ENCODE assay signal across 9 mouse cellular contexts in the genomic region with DNA sequence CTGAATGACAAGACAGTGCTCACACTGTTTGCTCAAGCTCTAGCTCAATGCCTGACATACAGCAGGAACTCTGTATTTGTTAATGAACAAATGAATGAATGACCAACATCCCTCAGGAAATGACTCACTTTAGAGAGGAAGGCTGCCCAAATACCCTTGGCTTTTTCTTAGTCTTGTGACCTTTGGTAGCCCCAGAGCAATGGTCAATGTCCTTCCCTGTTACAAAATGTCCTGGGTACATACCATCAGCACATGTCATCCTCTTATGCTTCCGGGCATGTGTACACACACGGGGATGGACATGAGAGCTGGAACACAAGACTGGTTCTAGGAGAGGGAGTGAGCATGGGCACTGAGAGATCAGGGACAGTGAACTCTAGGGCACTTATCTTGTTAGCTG. TPM values are rescaled to one million over a fixed set of nuclear protein-coding genes. Genes with fewer than 3 reads are reported as not detected.
A peak's percentile ranks its signal among the peaks of the same experiment; 100 is the strongest.
DNase-seq lines count a peak whose midpoint lies in the region; ATAC-seq and TF ChIP-seq lines count a peak whose summit lies in the region.
"Had no signal": no experiment of that assay in that cellular context is flagged by ENCODE, and none has a peak within 500 bp of the region (broad histone marks: within the 10 kb centered on the region; RNA-seq: fewer than 3 reads in every experiment).

No protein-coding gene starts in this region.

- WGBS in kidney, embryonic 14.5 days = 79% methylated on average over 2 of the region's 2 CpGs
- 68% methylated on average over 2 of the region's 2 CpGs for WGBS in heart, embryonic 11.5 days (ENCODE audit: insufficient replicate concordance)
- 34% methylated on average over 2 of the region's 2 CpGs for WGBS in liver, postnatal 0 days (ENCODE audit: insufficient replicate concordance)

- H3K27ac ChIP-seq in kidney, embryonic 14.5 days (ENCODE audit: low read depth, low read length) = no peak overlapping the region
- peak overlapping the region; percentile 4; the same call in 1 of the 2 replicates for H3K27ac ChIP-seq in heart, embryonic 11.5 days (ENCODE audit: low read depth, low read length)
- H3K27ac ChIP-seq in liver, postnatal 0 days (ENCODE audit: low read depth) = peak overlapping the region; percentile 93
- H3K27ac ChIP-seq: forebrain, embryonic 12.5 days had no signal

- H3K27me3 ChIP-seq in kidney, embryonic 14.5 days (ENCODE audit: control insufficient read depth, insufficient read depth, low read length) = no peaks in the 10 kb centered on the region
- no peaks in the 10 kb centered on the region for H3K27me3 ChIP-seq in heart, embryonic 11.5 days (ENCODE audit: control insufficient read depth, insufficient read depth, low read length)
- no peaks in the 10 kb centered on the region for H3K27me3 ChIP-seq in liver, postnatal 0 days (ENCODE audit: insufficient read depth, low read length)
- H3K27me3 ChIP-seq: forebrain, embryonic 12.5 days had no signal

- DNase-seq in kidney, adult 11 months = peak; percentile 76
- DNase-seq in NIH3T3 (ENCODE audit: low read depth) = peak; percentile 56
- DNase-seq in liver, postnatal 0 days = peak; percentile 57
- DNase-seq in cerebellum, adult 9-11 months = no peak
- DNase-seq in layer of hippocampus, adult 8-10 months (ENCODE audit: low spot score in 2 of 2) = no peak
- no peak for DNase-seq in retina, postnatal 1 day

- H3K9ac ChIP-seq in kidney, embryonic 14.5 days (ENCODE audit: low read depth, low read length) = no peak overlapping the region
- no peak overlapping the region for H3K9ac ChIP-seq in heart, embryonic 11.5 days (ENCODE audit: low read depth, low read length)
- H3K9ac ChIP-seq in liver, postnatal 0 days (replicated peaks) = 0 out of 2 replicates have a peak overlapping the region, but pooled peaks have one; percentile 16
- H3K9ac ChIP-seq: forebrain, embryonic 12.5 days had no signal

- peaks cover 6% of the 10 kb centered on the region; the same call in 1 of the 2 replicates for H3K36me3 ChIP-seq in kidney, embryonic 14.5 days (ENCODE audit: control insufficient read depth, insufficient read depth, low read length)
- H3K36me3 ChIP-seq in heart, embryonic 11.5 days (ENCODE audit: control insufficient read depth, insufficient read depth, low read length) = no peaks in the 10 kb centered on the region
- peaks cover 15% of the 10 kb centered on the region for H3K36me3 ChIP-seq in liver, postnatal 0 days (replicated peaks; ENCODE audit: insufficient read depth, low read length)
- H3K36me3 ChIP-seq: forebrain, embryonic 12.5 days had no signal

- ATAC-seq in kidney, embryonic 14.5 days (ENCODE audit: low FRiP score, low TSS enrichment) = no peak
- ATAC-seq in heart, embryonic 11.5 days (replicated peaks; ENCODE audit: insufficient number of reproducible peaks, low FRiP score, low TSS enrichment) = no peak
- peak; percentile 84 for ATAC-seq in liver, postnatal 0 days

- peak; percentile 95 for TF ChIP-seq EP300 in liver, postnatal 0 days (IDR thresholded peaks at IDR 0.05; ENCODE audit: low read depth)

- no peak for TF ChIP-seq CTCF in liver, postnatal 0 days (IDR thresholded peaks at IDR 0.05; ENCODE audit: low read depth)

- no peak overlapping the region for H3K4me2 ChIP-seq in kidney, embryonic 14.5 days (replicated peaks; ENCODE audit: low read depth, low read length)
- no peak overlapping the region for H3K4me2 ChIP-seq in heart, embryonic 11.5 days
- no peak overlapping the region for H3K4me2 ChIP-seq in liver, postnatal 0 days (ENCODE audit: low read depth, low read length)
- H3K4me2 ChIP-seq: forebrain, embryonic 12.5 days had no signal

- H3K4me3 ChIP-seq in kidney, embryonic 14.5 days (ENCODE audit: low read length) = no peak overlapping the region
- no peak overlapping the region for H3K4me3 ChIP-seq in heart, embryonic 11.5 days (ENCODE audit: low read depth, low read length)
- no peak overlapping the region for H3K4me3 ChIP-seq in liver, postnatal 0 days (ENCODE audit: low read depth, low read length)
- H3K4me3 ChIP-seq: forebrain, embryonic 12.5 days had no signal

- H3K4me1 ChIP-seq in kidney, embryonic 14.5 days (ENCODE audit: control insufficient read depth, insufficient read depth, low read length) = peaks cover 23% of the 10 kb centered on the region
- H3K4me1 ChIP-seq in heart, embryonic 11.5 days (ENCODE audit: control insufficient read depth, insufficient read depth, low read length) = peaks cover 33% of the 10 kb centered on the region
- peaks cover 76% of the 10 kb centered on the region for H3K4me1 ChIP-seq in liver, postnatal 0 days (ENCODE audit: insufficient read depth)

- H3K9me3 ChIP-seq in kidney, embryonic 14.5 days (ENCODE audit: control insufficient read depth, low read length) = no peaks in the 10 kb centered on the region
- no peaks in the 10 kb centered on the region for H3K9me3 ChIP-seq in heart, embryonic 11.5 days (replicated peaks; ENCODE audit: control insufficient read depth, low read length)
- H3K9me3 ChIP-seq in liver, postnatal 0 days (ENCODE audit: low read length) = no peaks in the 10 kb centered on the region
- H3K9me3 ChIP-seq: forebrain, embryonic 12.5 days had no signal

RNA-seq across cellular contexts. Expression of a gene that starts 25.5 kb away (rescaled TPM):
- 66.9 and 96.1 TPM in 2 replicates for polyA plus RNA-seq in kidney, embryonic 14.5 days (2014; fragmentation: Nextera tagmentation; extraction: Ambion mirVana)
- polyA plus RNA-seq in heart, embryonic 11.5 days (2014; fragmentation: Nextera tagmentation; extraction: Ambion mirVana) = 69.8 and 73.1 TPM in 2 replicates
- 84.2 and 84.4 TPM in 2 replicates for polyA plus RNA-seq in liver, postnatal 0 days (2015; fragmentation: Nextera tagmentation; extraction: Ambion mirVana)
- total RNA-seq in layer of hippocampus, adult 8-10 months (2022) = 100 to 1,000 TPM; 124 to 140 (median 132) TPM

RNA-seq across cellular contexts. Expression of a gene that starts 41.7 kb away (rescaled TPM):
- 107 and 124 TPM in 2 replicates for polyA plus RNA-seq in kidney, embryonic 14.5 days (2014; fragmentation: Nextera tagmentation; extraction: Ambion mirVana)
- 81.0 and 88.3 TPM in 2 replicates for polyA plus RNA-seq in heart, embryonic 11.5 days (2014; fragmentation: Nextera tagmentation; extraction: Ambion mirVana)
- polyA plus RNA-seq in liver, postnatal 0 days (2015; fragmentation: Nextera tagmentation; extraction: Ambion mirVana) = 20.7 and 25.8 TPM in 2 replicates
- 1 to 10 TPM; 1.2 to 2.3 (median 1.7) TPM for total RNA-seq in layer of hippocampus, adult 8-10 months (2022)

RNA-seq across cellular contexts. Expression of a gene that starts 52.1 kb away (rescaled TPM):
- 12.1 and 18.8 TPM in 2 replicates for polyA plus RNA-seq in kidney, embryonic 14.5 days (2014; fragmentation: Nextera tagmentation; extraction: Ambion mirVana)
- 22.4 and 22.5 TPM in 2 replicates for polyA plus RNA-seq in heart, embryonic 11.5 days (2014; fragmentation: Nextera tagmentation; extraction: Ambion mirVana)
- polyA plus RNA-seq in liver, postnatal 0 days (2015; fragmentation: Nextera tagmentation; extraction: Ambion mirVana) = 0.56 and 1.0 TPM in 2 replicates
- 1 to 10 TPM in 3 of 4 experiments, under 1 TPM in 1; 0.92 to 2.4 (median 2.2) TPM for total RNA-seq in layer of hippocampus, adult 8-10 months (2022)

Comparison
In these comparisons a context has a peak if more than half of its experiments do, and no peak if none do; other contexts are left out.
1. DNase-seq: peak in kidney, adult 11 months (single experiment), NIH3T3 (single experiment) and liver, postnatal 0 days (single experiment); none in cerebellum, adult 9-11 months (single experiment), layer of hippocampus, adult 8-10 months (0 of 2) and retina, postnatal 1 day (single experiment).